18 mouse cellular contexts compared by ENCODE assay signal in the genomic region with DNA sequence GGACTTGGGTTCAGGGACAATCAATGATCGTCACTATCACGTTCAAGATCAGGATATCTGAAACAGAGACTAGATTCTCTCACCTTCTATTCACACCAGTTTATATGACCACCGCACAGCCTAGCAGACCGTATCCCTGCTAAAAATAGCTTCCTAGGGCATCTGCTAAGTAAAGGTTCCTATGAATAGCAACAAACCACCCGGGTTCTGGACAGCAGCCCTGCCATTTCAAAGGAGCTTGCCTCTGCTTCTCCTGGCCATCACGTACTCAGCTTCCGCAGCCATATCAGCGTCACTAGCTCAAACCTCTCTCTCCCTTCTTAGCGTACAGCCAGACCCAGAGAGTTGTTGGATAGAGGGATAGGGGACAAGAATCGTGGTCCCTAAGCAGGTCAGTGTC. TPM values are rescaled to one million over a fixed set of nuclear protein-coding genes. Genes with fewer than 3 reads are reported as not detected.
DNase-seq lines count a peak whose midpoint lies in the region; ATAC-seq and TF ChIP-seq lines count a peak whose summit lies in the region.
"Had no signal": no experiment of that assay in that cellular context is flagged by ENCODE, and none has a peak within 500 bp of the region (broad histone marks: within the 10 kb centered on the region; RNA-seq: fewer than 3 reads in every experiment).

No protein-coding gene starts in this region.

- peak overlapping the region; percentile 94 for H3K27ac ChIP-seq in heart, postnatal 0 days (ENCODE audit: low read depth)
- H3K27ac ChIP-seq in intestine, postnatal 0 days (ENCODE audit: low read depth, low read length), result peak overlapping the region; percentile 80
- H3K27ac ChIP-seq in forebrain, embryonic 13.5 days, result no peak overlapping the region
- H3K27ac ChIP-seq: embryonic facial prominence, embryonic 13.5 days; forebrain, embryonic 10.5 days; hindbrain, postnatal 0 days; limb, embryonic 13.5 days; macrophage; midbrain, embryonic 12.5 days had no signal

- DNase-seq in gastrocnemius, postnatal 10 days, result peak; percentile 35
- peak; percentile 58 for DNase-seq in heart, adult 8-10 months (ENCODE audit: low spot score)
- peak; percentile 87 for DNase-seq in heart, postnatal 0 days (ENCODE audit: low spot score)
- no peak for DNase-seq in frontal cortex, postnatal 25 days (ENCODE audit: low spot score in 2 of 2)
- DNase-seq in left cerebral cortex, adult 18-20 months (ENCODE audit: low spot score in 2 of 2), result no peak
- DNase-seq: B cell, adult 2 months; right cerebral cortex, adult 18-20 months; thymus, postnatal 36 days had no signal

- TF ChIP-seq EP300 in heart, postnatal 0 days (IDR thresholded peaks at IDR 0.05; ENCODE audit: low read depth), result no peak

- WGBS in heart, postnatal 0 days, result 29% methylated on average over 10 of the region's 10 CpGs
- WGBS in intestine, postnatal 0 days, result 47% methylated on average over 10 of the region's 10 CpGs
- 91% methylated on average over 10 of the region's 10 CpGs for WGBS in forebrain, embryonic 13.5 days

- TF ChIP-seq CTCF in heart, postnatal 0 days (IDR thresholded peaks at IDR 0.05; ENCODE audit: low read depth), result no peak
- no peak for TF ChIP-seq CTCF in intestine, postnatal 0 days (IDR thresholded peaks at IDR 0.05; ENCODE audit: low read depth)

- H3K4me2 ChIP-seq in heart, postnatal 0 days (ENCODE audit: low read depth, low read length), result peak overlapping the region; percentile 48
- H3K4me2 ChIP-seq in intestine, postnatal 0 days (replicated peaks; ENCODE audit: low read depth), result no peak overlapping the region
- H3K4me2 ChIP-seq in forebrain, embryonic 13.5 days, result no peak overlapping the region
- H3K4me2 ChIP-seq: embryonic facial prominence, embryonic 13.5 days; limb, embryonic 13.5 days; midbrain, embryonic 12.5 days had no signal

- no peaks in the 10 kb centered on the region for H3K9me3 ChIP-seq in heart, postnatal 0 days (replicated peaks; ENCODE audit: control insufficient read depth, low read length)
- H3K9me3 ChIP-seq in intestine, postnatal 0 days (ENCODE audit: control insufficient read depth), result no peaks in the 10 kb centered on the region
- H3K9me3 ChIP-seq in forebrain, embryonic 13.5 days (replicated peaks), result no peaks in the 10 kb centered on the region
- H3K9me3 ChIP-seq: embryonic facial prominence, embryonic 13.5 days; forebrain, embryonic 10.5 days; limb, embryonic 13.5 days; midbrain, embryonic 12.5 days had no signal

- H3K4me3 ChIP-seq in heart, postnatal 0 days (ENCODE audit: low read depth, low read length), result no peak overlapping the region
- no peak overlapping the region for H3K4me3 ChIP-seq in intestine, postnatal 0 days (ENCODE audit: low read depth, low read length)
- H3K4me3 ChIP-seq in forebrain, embryonic 13.5 days, result no peak overlapping the region
- H3K4me3 ChIP-seq: embryonic facial prominence, embryonic 13.5 days; forebrain, embryonic 10.5 days; limb, embryonic 13.5 days; midbrain, embryonic 12.5 days had no signal

- no peaks in the 10 kb centered on the region for H3K27me3 ChIP-seq in heart, postnatal 0 days (ENCODE audit: control insufficient read depth, insufficient read depth, low read length)
- H3K27me3 ChIP-seq in intestine, postnatal 0 days (replicated peaks; ENCODE audit: control insufficient read depth, insufficient read depth, low read length), result no peaks in the 10 kb centered on the region
- H3K27me3 ChIP-seq in forebrain, embryonic 13.5 days, result no peaks in the 10 kb centered on the region
- H3K27me3 ChIP-seq: embryonic facial prominence, embryonic 13.5 days; limb, embryonic 13.5 days; midbrain, embryonic 12.5 days had no signal

- ATAC-seq in heart, postnatal 0 days (ENCODE audit: insufficient read depth, low read depth), result peak; percentile 79
- peak; percentile 34; the same call in 1 of the 2 replicates for ATAC-seq in intestine, postnatal 0 days
- ATAC-seq in forebrain, embryonic 13.5 days, result no peak
- ATAC-seq: hindbrain, postnatal 0 days had no signal

- no peaks in the 10 kb centered on the region for H3K36me3 ChIP-seq in heart, postnatal 0 days (replicated peaks; ENCODE audit: control insufficient read depth, insufficient read depth, low read length)
- H3K36me3 ChIP-seq in intestine, postnatal 0 days (ENCODE audit: control insufficient read depth, insufficient read depth), result no peaks in the 10 kb centered on the region
- no peaks in the 10 kb centered on the region for H3K36me3 ChIP-seq in forebrain, embryonic 13.5 days (ENCODE audit: poor library complexity, severe bottlenecking)
- H3K36me3 ChIP-seq: embryonic facial prominence, embryonic 13.5 days; forebrain, embryonic 10.5 days; limb, embryonic 13.5 days; midbrain, embryonic 12.5 days had no signal

- H3K9ac ChIP-seq in heart, postnatal 0 days (replicated peaks; ENCODE audit: low read depth, low read length), result no peak overlapping the region; the same call in 1 of the 2 replicates
- no peak overlapping the region for H3K9ac ChIP-seq in intestine, postnatal 0 days (ENCODE audit: low read depth, low read length)
- H3K9ac ChIP-seq in forebrain, embryonic 13.5 days, result no peak overlapping the region
- H3K9ac ChIP-seq: embryonic facial prominence, embryonic 13.5 days; limb, embryonic 13.5 days; midbrain, embryonic 12.5 days had no signal

- peaks cover 35% of the 10 kb centered on the region for H3K4me1 ChIP-seq in heart, postnatal 0 days (ENCODE audit: control insufficient read depth, insufficient read depth)
- H3K4me1 ChIP-seq in intestine, postnatal 0 days (replicated peaks; ENCODE audit: control insufficient read depth, insufficient read depth, low read length), result peaks cover 9% of the 10 kb centered on the region
- H3K4me1 ChIP-seq in forebrain, embryonic 13.5 days, result no peaks in the 10 kb centered on the region
- H3K4me1 ChIP-seq: forebrain, embryonic 10.5 days; midbrain, embryonic 12.5 days had no signal

RNA-seq across cellular contexts. Expression of gene Ckmt2, which starts 0.7 kb away (rescaled TPM):
- total RNA-seq in gastrocnemius, postnatal 10 days (2021), result 100 to 1,000 TPM; 318 to 430 TPM
- total RNA-seq in heart, adult 8-10 months (2022), result 1,000 to 10,000 TPM; 2,501 to 2,686 (median 2,598) TPM
- total RNA-seq in heart, postnatal 0 days (2014; rRNA removed; ENCODE audit: low replicate concordance), result 406 and 571 TPM in 2 replicates
- polyA plus RNA-seq in heart, postnatal 0 days (2015; fragmentation: Nextera tagmentation; extraction: Ambion mirVana), result 394 and 421 TPM in 2 replicates
- polyA plus RNA-seq in intestine, postnatal 0 days (2015; fragmentation: Nextera tagmentation; extraction: Ambion mirVana), result 3.9 and 4.4 TPM in 2 replicates
- not detected in 2 replicates for polyA plus RNA-seq in forebrain, embryonic 13.5 days (2015; fragmentation: Nextera tagmentation; extraction: Ambion mirVana)
- total RNA-seq in left cerebral cortex, adult 18-20 months (2021), result not detected
- total RNA-seq: granulocyte monocyte progenitor cell, adult 5-6 weeks; hindbrain, postnatal 0 days had no signal
- polyA plus RNA-seq: embryonic facial prominence, embryonic 13.5 days; forebrain, embryonic 10.5 days; kidney, embryonic 14.5 days; limb, embryonic 13.5 days; macrophage; midbrain, embryonic 12.5 days had no signal

Comparison
In these comparisons a context has a peak if more than half of its experiments do, and no peak if none do; other contexts are left out.
1. DNase-seq: peak in gastrocnemius, postnatal 10 days (single experiment), heart, adult 8-10 months (single experiment) and heart, postnatal 0 days (single experiment); none in frontal cortex, postnatal 25 days (0 of 2) and left cerebral cortex, adult 18-20 months (0 of 2).
2. RNA of gene Ckmt2, which starts 0.7 kb away (total RNA-seq): 2,501 to 2,686 TPM in heart, adult 8-10 months, 406 to 571 TPM in heart, postnatal 0 days and 318 to 430 TPM in gastrocnemius, postnatal 10 days; not detected in left cerebral cortex, adult 18-20 months; every median in the first group is over 100 times any median in the second.